Mouse (Mus musculus) E14TG2a.4 (cell line): ENCODE data around the gene Gm11032.

ENCODE experiments used
- CTCF ChIP-seq: conservative IDR thresholded peaks from 2 replicates; pipeline ENCODE4 v1.5.1; 2014; ENCODE audit warnings: low read length
- NANOG ChIP-seq: IDR thresholded peaks from 2 replicates; pipeline ENCODE4 v1.6.1; 2014; ENCODE audit warnings: borderline replicate concordance, low read length, mixed read lengths

GRCm38 (mm10) chr11:4601890-4602289 is 18.0 kb upstream of the Gm11032 start:
- TF ChIP-seq CTCF (no peak), NANOG (no peak)
